Mouse (Mus musculus) neural tube, embryonic 15.5 days (tissue): Measurements from ENCODE around the gene Cldn5. TPM values are rescaled to one million over a fixed set of nuclear protein-coding genes. Genes with fewer than 3 reads are reported as not detected.

Experiments
- ATAC-seq: fragments of 200-750 bp; cut with Nextera tagmentation; 2 replicates; pipeline ENCODE4 v1.8.0; 2017; ENCODE audit warnings: mild to moderate bottlenecking, moderate TSS enrichment, moderate library complexity; ENCODE audit not compliant: low FRiP score
- H3K27ac ChIP-seq: fragments of 300-500 bp; sonication (generic); replicated peaks from 2 replicates; pipeline ENCODE4 v1.5.1; 2015; ENCODE audit warnings: mild to moderate bottlenecking, inconsistent platforms
- H3K27me3 ChIP-seq: fragments of 300-500 bp; sonication (generic); replicated peaks from 2 replicates; pipeline ENCODE4 v1.6.1; 2015; ENCODE audit warnings: inconsistent platforms
- H3K36me3 ChIP-seq: fragments of 300-500 bp; sonication (generic); 2 replicates; pipeline ENCODE4 v1.6.1; 2015; ENCODE audit warnings: inconsistent platforms
- H3K4me1 ChIP-seq: fragments of 300-500 bp; sonication (generic); 2 replicates; pipeline ENCODE4 v1.6.1; 2015; ENCODE audit warnings: inconsistent platforms
- H3K4me2 ChIP-seq: fragments of 300-500 bp; sonication (generic); 2 replicates; pipeline ENCODE4 v1.6.1; 2015; ENCODE audit warnings: inconsistent platforms, mild to moderate bottlenecking, moderate library complexity
- H3K4me3 ChIP-seq: fragments of 300-500 bp; sonication (generic); replicated peaks from 2 replicates; pipeline ENCODE4 v1.5.1; 2015; ENCODE audit warnings: mild to moderate bottlenecking, inconsistent platforms
- H3K9ac ChIP-seq: fragments of 300-500 bp; sonication (generic); replicated peaks from 2 replicates; pipeline ENCODE4 v1.6.1; 2015; ENCODE audit warnings: mild to moderate bottlenecking, inconsistent platforms
- H3K9me3 ChIP-seq: fragments of 300-500 bp; sonication (generic); replicated peaks from 2 replicates; pipeline ENCODE4 v1.6.1; 2016; ENCODE audit warnings: inconsistent platforms
- WGBS: fragments of 180-500 bp; shearing (Covaris S2); methylation state at CpG from one replicate; pipeline ENCODE4 v1.1.7; 2015; ENCODE audit warnings: mixed read lengths; 5-methylcytosine and 5-hydroxymethylcytosine counted together
- polyA plus RNA-seq: library from polyadenylated mRNA; unstranded; fragments of >200 nt; fragmentation: Nextera tagmentation; extraction: Ambion mirVana; gene quantifications from 2 replicates; pipeline ENCODE4 v1.2.1, GENCODE M21; 2015

Gene Cldn5
- polyA plus RNA-seq, result 111 and 121 TPM in 2 replicates

- H3K9ac ChIP-seq, result peak within 1 kb of the TSS; percentile 40
- WGBS, result 6% methylated on average over 19 of the region's 19 CpGs
- peak; percentile 24; the same call in 1 of the 2 replicates for ATAC-seq
- peak within 1 kb of the TSS; percentile 76 for H3K4me2 ChIP-seq
- peak within 1 kb of the TSS; percentile 24; the same call in 1 of the 2 replicates for H3K27ac ChIP-seq
- no peaks in the 10 kb centered on the region for H3K36me3 ChIP-seq
- peaks cover 44% of the 10 kb centered on the region for H3K27me3 ChIP-seq
- peak within 1 kb of the TSS; percentile 46 for H3K4me3 ChIP-seq
- H3K9me3 ChIP-seq, result no peaks in the 10 kb centered on the region
- H3K4me1 ChIP-seq, result peaks cover 16% of the 10 kb centered on the region
Observed at GRCm38 (mm10) chr16:18776556-18777100, at the start of gene Cldn5. Cldn5 (plus strand) TSS chr16:18776847.

GRCm38 (mm10) chr16:18727536-18728499 lies 48.8 kb upstream of the Cldn5 start:
- Histone ChIP-seq H3K27ac (no peak overlapping the region), H3K9me3 (no peaks in the 10 kb centered on the region), H3K4me2 (no peak overlapping the region), H3K27me3 (no peaks in the 10 kb centered on the region), H3K9ac (no peak overlapping the region), H3K4me3 (no peak overlapping the region), H3K4me1 (no peaks in the 10 kb centered on the region), H3K36me3 (no peaks in the 10 kb centered on the region)
- ATAC-seq, result no peak
- WGBS, result 76% methylated on average over 10 of the region's 10 CpGs

GRCm38 (mm10) chr16:18729185-18729584 lies 47.5 kb upstream of the Cldn5 start:
- H3K9ac ChIP-seq, result no peak overlapping the region
- no peaks in the 10 kb centered on the region for H3K36me3 ChIP-seq
- no peaks in the 10 kb centered on the region for H3K9me3 ChIP-seq
- no peak overlapping the region for H3K4me3 ChIP-seq
- no peak for ATAC-seq
- no peak overlapping the region for H3K4me2 ChIP-seq
- 76% methylated on average over 5 of the region's 5 CpGs for WGBS
- H3K4me1 ChIP-seq, result no peaks in the 10 kb centered on the region
- H3K27ac ChIP-seq, result no peak overlapping the region
- H3K27me3 ChIP-seq, result no peaks in the 10 kb centered on the region

GRCm38 (mm10) chr16:18730640-18731039 lies 46.0 kb upstream of the Cldn5 start:
- H3K36me3 ChIP-seq, result no peaks in the 10 kb centered on the region
- H3K9ac ChIP-seq, result no peak overlapping the region
- 76% methylated on average over 3 of the region's 3 CpGs for WGBS
- no peak overlapping the region for H3K4me3 ChIP-seq
- H3K4me1 ChIP-seq, result no peaks in the 10 kb centered on the region
- no peak for ATAC-seq
- no peaks in the 10 kb centered on the region for H3K27me3 ChIP-seq
- no peaks in the 10 kb centered on the region for H3K9me3 ChIP-seq
- H3K27ac ChIP-seq, result no peak overlapping the region
- no peak overlapping the region for H3K4me2 ChIP-seq

GRCm38 (mm10) chr16:18733100-18733956 lies 43.3 kb upstream of the Cldn5 start:
- Histone ChIP-seq H3K9me3 (no peaks in the 10 kb centered on the region), H3K4me3 (no peak overlapping the region), H3K4me1 (no peaks in the 10 kb centered on the region), H3K4me2 (no peak overlapping the region), H3K9ac (no peak overlapping the region), H3K27me3 (no peaks in the 10 kb centered on the region), H3K36me3 (no peaks in the 10 kb centered on the region), H3K27ac (no peak overlapping the region)
- ATAC-seq, result no peak
- 69% methylated on average over 20 of the region's 20 CpGs for WGBS

GRCm38 (mm10) chr16:18738303-18738702 lies 38.3 kb upstream of the Cldn5 start:
- no peak for ATAC-seq
- H3K36me3 ChIP-seq, result no peaks in the 10 kb centered on the region
- no peaks in the 10 kb centered on the region for H3K4me1 ChIP-seq
- no peaks in the 10 kb centered on the region for H3K27me3 ChIP-seq
- H3K9ac ChIP-seq, result no peak overlapping the region
- no peak overlapping the region for H3K4me3 ChIP-seq
- H3K9me3 ChIP-seq, result no peaks in the 10 kb centered on the region
- H3K4me2 ChIP-seq, result no peak overlapping the region
- no peak overlapping the region for H3K27ac ChIP-seq

GRCm38 (mm10) chr16:18746268-18747122 lies 30.2 kb upstream of the Cldn5 start:
- 82% methylated on average over 20 of the region's 20 CpGs for WGBS
- H3K27me3 ChIP-seq, result no peaks in the 10 kb centered on the region
- H3K4me1 ChIP-seq, result no peaks in the 10 kb centered on the region
- no peak overlapping the region for H3K4me2 ChIP-seq
- no peak overlapping the region for H3K9ac ChIP-seq
- ATAC-seq, result no peak
- no peak overlapping the region for H3K27ac ChIP-seq
- H3K4me3 ChIP-seq, result no peak overlapping the region
- H3K36me3 ChIP-seq, result no peaks in the 10 kb centered on the region
- no peaks in the 10 kb centered on the region for H3K9me3 ChIP-seq

GRCm38 (mm10) chr16:18751101-18751500 lies 25.5 kb upstream of the Cldn5 start:
- Histone ChIP-seq H3K4me1 (no peaks in the 10 kb centered on the region), H3K9me3 (no peaks in the 10 kb centered on the region), H3K9ac (no peak overlapping the region), H3K4me2 (no peak overlapping the region), H3K36me3 (no peaks in the 10 kb centered on the region), H3K4me3 (no peak overlapping the region), H3K27me3 (no peaks in the 10 kb centered on the region), H3K27ac (no peak overlapping the region)
- WGBS, result 86% methylated on average over 11 of the region's 11 CpGs
- ATAC-seq, result no peak

GRCm38 (mm10) chr16:18751885-18752499 lies 24.7 kb upstream of the Cldn5 start:
- 82% methylated on average over 10 of the region's 10 CpGs for WGBS
- H3K27me3 ChIP-seq, result no peaks in the 10 kb centered on the region
- H3K9me3 ChIP-seq, result no peaks in the 10 kb centered on the region
- no peak overlapping the region for H3K9ac ChIP-seq
- no peak for ATAC-seq
- H3K4me3 ChIP-seq, result no peak overlapping the region
- no peak overlapping the region for H3K27ac ChIP-seq
- no peak overlapping the region for H3K4me2 ChIP-seq
- H3K4me1 ChIP-seq, result no peaks in the 10 kb centered on the region
- H3K36me3 ChIP-seq, result no peaks in the 10 kb centered on the region

GRCm38 (mm10) chr16:18761734-18762133 lies 14.9 kb upstream of the Cldn5 start:
- Histone ChIP-seq H3K27me3 (no peaks in the 10 kb centered on the region), H3K4me2 (no peak overlapping the region), H3K9me3 (no peaks in the 10 kb centered on the region), H3K36me3 (no peaks in the 10 kb centered on the region), H3K4me1 (no peaks in the 10 kb centered on the region), H3K9ac (no peak overlapping the region), H3K4me3 (no peak overlapping the region), H3K27ac (no peak overlapping the region)
- ATAC-seq, result no peak
- WGBS, result 88% methylated on average over 4 of the region's 4 CpGs
